Mouse (Mus musculus) embryonic fibroblast, embryonic 13.5 days (primary cell): ENCODE data around the gene Rab37.

Experiments used
- CTCF ChIP-seq: IDR thresholded peaks from 2 replicates; pipeline ENCODE4 v1.5.1; 2011; ENCODE audit warnings: mild to moderate bottlenecking, control low read depth, low read length, moderate library complexity, borderline replicate concordance; ENCODE audit not compliant: insufficient read depth
- POLR2A ChIP-seq: IDR thresholded peaks from 2 replicates; pipeline ENCODE4 v1.6.1; 2011; ENCODE audit warnings: low read depth, mild to moderate bottlenecking, control low read depth, low read length, moderate library complexity

DNA sequence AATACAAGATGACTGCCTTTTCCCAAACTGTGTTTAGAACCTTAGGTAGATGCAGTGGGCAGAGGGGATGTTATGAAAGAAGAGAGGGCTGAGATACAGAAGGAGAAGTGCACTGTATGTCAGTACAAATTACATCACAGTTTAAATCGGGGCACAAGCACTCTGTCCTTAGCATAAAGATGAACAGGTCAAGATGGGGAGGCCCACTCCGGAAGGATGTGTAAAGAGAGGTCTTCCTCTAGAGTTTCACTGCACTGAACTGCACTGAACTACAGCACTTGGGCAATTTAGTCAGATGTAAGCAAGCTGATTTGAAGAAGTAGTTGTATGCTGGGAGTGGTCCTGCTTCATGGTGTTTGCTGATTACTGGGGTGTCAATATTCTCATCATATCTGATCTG, 31.4 kb upstream of the Rab37 start:
- no peak for TF ChIP-seq CTCF
- TF ChIP-seq POLR2A = no peak
